Mouse (Mus musculus): Measurements from ENCODE around the gene Adh6a.

Adh6a gene

GRCm38 (mm10) chr3:138312965-138313364, at the start of gene Adh6a:
TSS of gene Adh6a (plus strand) at chr3:138313286.
- no peaks in the 10 kb centered on the region for H3K36me3 ChIP-seq (ENCODE audit: control insufficient read depth, insufficient read depth, low read length, poor library complexity, severe bottlenecking)
- no peak for DNase-seq (ENCODE audit: low read depth, low spot score)
- no peaks in the 10 kb centered on the region for H3K27me3 ChIP-seq (ENCODE audit: control insufficient read depth, insufficient read depth, low read length, poor library complexity, severe bottlenecking)

GRCm38 (mm10) chr3:138264648-138265047, 48.4 kb upstream of the Adh6a start:
- no peaks in the 10 kb centered on the region for H3K27me3 ChIP-seq (ENCODE audit: control insufficient read depth, insufficient read depth, low read length, poor library complexity, severe bottlenecking)
- no peaks in the 10 kb centered on the region for H3K36me3 ChIP-seq (ENCODE audit: control insufficient read depth, insufficient read depth, low read length, poor library complexity, severe bottlenecking)
- no peak for DNase-seq (ENCODE audit: low read depth, low spot score)

GRCm38 (mm10) chr3:138270507-138270906, 42.6 kb upstream of the Adh6a start:
- no peaks in the 10 kb centered on the region for H3K36me3 ChIP-seq (ENCODE audit: control insufficient read depth, insufficient read depth, low read length, poor library complexity, severe bottlenecking)
- DNase-seq (ENCODE audit: low read depth, low spot score) = no peak
- H3K27me3 ChIP-seq (ENCODE audit: control insufficient read depth, insufficient read depth, low read length, poor library complexity, severe bottlenecking) = no peaks in the 10 kb centered on the region

- H3K36me3 ChIP-seq (ENCODE audit: control insufficient read depth, insufficient read depth, low read length, poor library complexity, severe bottlenecking) = no peaks in the 10 kb centered on the region
- H3K27me3 ChIP-seq (ENCODE audit: control insufficient read depth, insufficient read depth, low read length, poor library complexity, severe bottlenecking) = no peaks in the 10 kb centered on the region
- no peak for DNase-seq (ENCODE audit: low read depth, low spot score)
Measured at GRCm38 (mm10) chr3:138271297-138271696, 41.8 kb upstream of the Adh6a start.

- H3K27me3 ChIP-seq (ENCODE audit: control insufficient read depth, insufficient read depth, low read length, poor library complexity, severe bottlenecking) = no peaks in the 10 kb centered on the region
- no peak for DNase-seq (ENCODE audit: low read depth, low spot score)
- no peaks in the 10 kb centered on the region for H3K36me3 ChIP-seq (ENCODE audit: control insufficient read depth, insufficient read depth, low read length, poor library complexity, severe bottlenecking)
Measured at GRCm38 (mm10) chr3:138273080-138273479, 40.0 kb upstream of the Adh6a start.

- Histone ChIP-seq H3K27me3 (ENCODE audit: control insufficient read depth, insufficient read depth, low read length, poor library complexity, severe bottlenecking) (no peaks in the 10 kb centered on the region), H3K36me3 (ENCODE audit: control insufficient read depth, insufficient read depth, low read length, poor library complexity, severe bottlenecking) (no peaks in the 10 kb centered on the region)
- no peak for DNase-seq (ENCODE audit: low read depth, low spot score)
Measured at GRCm38 (mm10) chr3:138275100-138275499, 38.0 kb upstream of the Adh6a start.

GRCm38 (mm10) chr3:138282556-138282955, 30.5 kb upstream of the Adh6a start:
- no peaks in the 10 kb centered on the region for H3K27me3 ChIP-seq (ENCODE audit: control insufficient read depth, insufficient read depth, low read length, poor library complexity, severe bottlenecking)
- no peak for DNase-seq (ENCODE audit: low read depth, low spot score)
- H3K36me3 ChIP-seq (ENCODE audit: control insufficient read depth, insufficient read depth, low read length, poor library complexity, severe bottlenecking) = no peaks in the 10 kb centered on the region

GRCm38 (mm10) chr3:138283831-138284230, 29.3 kb upstream of the Adh6a start:
- Histone ChIP-seq H3K36me3 (ENCODE audit: control insufficient read depth, insufficient read depth, low read length, poor library complexity, severe bottlenecking) (no peaks in the 10 kb centered on the region), H3K27me3 (ENCODE audit: control insufficient read depth, insufficient read depth, low read length, poor library complexity, severe bottlenecking) (no peaks in the 10 kb centered on the region)
- DNase-seq (ENCODE audit: low read depth, low spot score) = no peak

- Histone ChIP-seq H3K36me3 (ENCODE audit: control insufficient read depth, insufficient read depth, low read length, poor library complexity, severe bottlenecking) (no peaks in the 10 kb centered on the region), H3K27me3 (ENCODE audit: control insufficient read depth, insufficient read depth, low read length, poor library complexity, severe bottlenecking) (no peaks in the 10 kb centered on the region)
- no peak for DNase-seq (ENCODE audit: low read depth, low spot score)
Measured at GRCm38 (mm10) chr3:138285986-138286385, 27.1 kb upstream of the Adh6a start.

GRCm38 (mm10) chr3:138287686-138288085, 25.4 kb upstream of the Adh6a start:
- H3K27me3 ChIP-seq (ENCODE audit: control insufficient read depth, insufficient read depth, low read length, poor library complexity, severe bottlenecking) = no peaks in the 10 kb centered on the region
- H3K36me3 ChIP-seq (ENCODE audit: control insufficient read depth, insufficient read depth, low read length, poor library complexity, severe bottlenecking) = no peaks in the 10 kb centered on the region
- no peak for DNase-seq (ENCODE audit: low read depth, low spot score)

GRCm38 (mm10) chr3:138290672-138291071, 22.4 kb upstream of the Adh6a start:
- no peak for DNase-seq (ENCODE audit: low read depth, low spot score)
- no peaks in the 10 kb centered on the region for H3K27me3 ChIP-seq (ENCODE audit: control insufficient read depth, insufficient read depth, low read length, poor library complexity, severe bottlenecking)
- H3K36me3 ChIP-seq (ENCODE audit: control insufficient read depth, insufficient read depth, low read length, poor library complexity, severe bottlenecking) = no peaks in the 10 kb centered on the region

- no peaks in the 10 kb centered on the region for H3K27me3 ChIP-seq (ENCODE audit: control insufficient read depth, insufficient read depth, low read length, poor library complexity, severe bottlenecking)
- no peak for DNase-seq (ENCODE audit: low read depth, low spot score)
- no peaks in the 10 kb centered on the region for H3K36me3 ChIP-seq (ENCODE audit: control insufficient read depth, insufficient read depth, low read length, poor library complexity, severe bottlenecking)
Measured at GRCm38 (mm10) chr3:138291529-138292117, 21.5 kb upstream of the Adh6a start.

- H3K27me3 ChIP-seq (ENCODE audit: control insufficient read depth, insufficient read depth, low read length, poor library complexity, severe bottlenecking) = no peaks in the 10 kb centered on the region
- no peaks in the 10 kb centered on the region for H3K36me3 ChIP-seq (ENCODE audit: control insufficient read depth, insufficient read depth, low read length, poor library complexity, severe bottlenecking)
- DNase-seq (ENCODE audit: low read depth, low spot score) = no peak
Measured at GRCm38 (mm10) chr3:138293298-138293895, 19.7 kb upstream of the Adh6a start.

- H3K27me3 ChIP-seq (ENCODE audit: control insufficient read depth, insufficient read depth, low read length, poor library complexity, severe bottlenecking) = no peaks in the 10 kb centered on the region
- DNase-seq (ENCODE audit: low read depth, low spot score) = no peak
- no peaks in the 10 kb centered on the region for H3K36me3 ChIP-seq (ENCODE audit: control insufficient read depth, insufficient read depth, low read length, poor library complexity, severe bottlenecking)
Measured at GRCm38 (mm10) chr3:138300130-138300529, 13.0 kb upstream of the Adh6a start.

GRCm38 (mm10) chr3:138302676-138303075, 10.4 kb upstream of the Adh6a start:
- DNase-seq (ENCODE audit: low read depth, low spot score) = no peak
- no peaks in the 10 kb centered on the region for H3K36me3 ChIP-seq (ENCODE audit: control insufficient read depth, insufficient read depth, low read length, poor library complexity, severe bottlenecking)
- H3K27me3 ChIP-seq (ENCODE audit: control insufficient read depth, insufficient read depth, low read length, poor library complexity, severe bottlenecking) = no peaks in the 10 kb centered on the region

Measured in splenic B cell, adult 2 months (primary cell).